Mouse (Mus musculus) kidney, embryonic 15.5 days (tissue): Measurements from ENCODE around the gene Grm6. TPM values are rescaled to one million over a fixed set of nuclear protein-coding genes. Genes with fewer than 3 reads are reported as not detected.
A peak's percentile ranks its signal among the peaks of the same experiment; 100 is the strongest.

Experiments used
- ATAC-seq: fragments of 200-750 bp; cut with Nextera tagmentation; replicated peaks from 2 replicates; pipeline ENCODE4 v1.8.0; 2017; ENCODE audit warnings: moderate TSS enrichment; ENCODE audit not compliant: low FRiP score
- H3K27ac ChIP-seq: fragments of 300-500 bp; sonication (generic); 2 replicates; pipeline ENCODE4 v1.5.1; 2015; ENCODE audit warnings: mild to moderate bottlenecking, inconsistent platforms
- H3K27me3 ChIP-seq: fragments of 300-500 bp; sonication (generic); 2 replicates; pipeline ENCODE4 v1.6.1; 2015; ENCODE audit warnings: inconsistent platforms
- H3K36me3 ChIP-seq: fragments of 300-500 bp; sonication (generic); 2 replicates; pipeline ENCODE4 v1.6.1; 2015; ENCODE audit warnings: inconsistent platforms
- H3K4me1 ChIP-seq: fragments of 300-500 bp; sonication (generic); 2 replicates; pipeline ENCODE4 v1.6.1; 2015; ENCODE audit warnings: inconsistent platforms
- H3K4me2 ChIP-seq: fragments of 300-500 bp; sonication (generic); 2 replicates; pipeline ENCODE4 v1.6.1; 2015; ENCODE audit warnings: moderate library complexity, mild to moderate bottlenecking, inconsistent platforms
- H3K4me3 ChIP-seq: fragments of 300-500 bp; sonication (generic); replicated peaks from 2 replicates; pipeline ENCODE4 v1.5.1; 2015; ENCODE audit warnings: mild to moderate bottlenecking, inconsistent platforms
- H3K9ac ChIP-seq: fragments of 300-500 bp; sonication (generic); 2 replicates; pipeline ENCODE4 v1.6.1; 2015; ENCODE audit warnings: mild to moderate bottlenecking, inconsistent platforms
- H3K9me3 ChIP-seq: fragments of 300-500 bp; sonication (generic); replicated peaks from 2 replicates; pipeline ENCODE4 v1.6.1; 2016; ENCODE audit warnings: inconsistent platforms
- WGBS: fragments of 180-500 bp; shearing (Covaris S2); methylation state at CpG from one replicate; pipeline ENCODE4 v1.1.7; 2015; ENCODE audit warnings: mixed read lengths; 5-methylcytosine and 5-hydroxymethylcytosine counted together
- polyA plus RNA-seq: library from polyadenylated mRNA; unstranded; fragments of >200 nt; fragmentation: Nextera tagmentation; extraction: Ambion mirVana; gene quantifications from 2 replicates; pipeline ENCODE4 v1.2.1, GENCODE M21; 2015

Grm6 gene
- polyA plus RNA-seq, 1 experiment from 2014 or later = not detected

- H3K27me3 ChIP-seq = no peaks in the 10 kb centered on the region
- H3K4me1 ChIP-seq = no peaks in the 10 kb centered on the region
- H3K4me2 ChIP-seq = no peak overlapping the region
- ATAC-seq = no peak
- no peak overlapping the region for H3K9ac ChIP-seq
- no peak overlapping the region for H3K27ac ChIP-seq
- H3K9me3 ChIP-seq = peaks cover 14% of the 10 kb centered on the region
- 89% methylated on average over 3 of the region's 3 CpGs for WGBS
- no peak overlapping the region for H3K4me3 ChIP-seq
- peaks cover 85% of the 10 kb centered on the region for H3K36me3 ChIP-seq
These were observed 28.2 kb downstream of the Grm6 start for GRCm38 (mm10) chr11:50878641-50879040.

- no peak overlapping the region for H3K4me3 ChIP-seq
- no peak overlapping the region for H3K27ac ChIP-seq
- H3K4me1 ChIP-seq = peaks cover 8% of the 10 kb centered on the region
- H3K4me2 ChIP-seq = no peak overlapping the region
- no peak overlapping the region for H3K9ac ChIP-seq
- H3K9me3 ChIP-seq = no peaks in the 10 kb centered on the region
- ATAC-seq = no peak
- WGBS = 83% methylated on average over 3 of the region's 3 CpGs
- no peaks in the 10 kb centered on the region for H3K27me3 ChIP-seq
- H3K36me3 ChIP-seq = peaks cover 54% of the 10 kb centered on the region
These were observed 33.3 kb downstream of the Grm6 start for GRCm38 (mm10) chr11:50883756-50884155.

- Histone ChIP-seq H3K9ac (peak overlapping the region; percentile 51), H3K27me3 (no peaks in the 10 kb centered on the region), H3K4me1 (peaks cover 8% of the 10 kb centered on the region), H3K27ac (no peak overlapping the region), H3K9me3 (no peaks in the 10 kb centered on the region), H3K4me2 (peak overlapping the region; percentile 79), H3K4me3 (peak overlapping the region; percentile 54), H3K36me3 (peaks cover 30% of the 10 kb centered on the region)
- WGBS = 36% methylated on average over 8 of the region's 8 CpGs
- ATAC-seq = 0 out of 2 replicates have a peak, but pooled peaks have one; percentile 10
These were observed 35.9 kb downstream of the Grm6 start for GRCm38 (mm10) chr11:50886231-50886932.

- H3K36me3 ChIP-seq = peaks cover 27% of the 10 kb centered on the region
- 6% methylated on average over 10 of the region's 10 CpGs for WGBS
- peak; percentile 46; the same call in 1 of the 2 replicates for ATAC-seq
- peaks cover 8% of the 10 kb centered on the region for H3K4me1 ChIP-seq
- no peaks in the 10 kb centered on the region for H3K27me3 ChIP-seq
- H3K9me3 ChIP-seq = no peaks in the 10 kb centered on the region
- H3K27ac ChIP-seq = peak overlapping the region; percentile 79
- peak overlapping the region; percentile 54 for H3K4me3 ChIP-seq
- H3K9ac ChIP-seq = peak overlapping the region; percentile 51
- peak overlapping the region; percentile 79 for H3K4me2 ChIP-seq
These were observed 36.4 kb downstream of the Grm6 start for GRCm38 (mm10) chr11:50886933-50887293.

- Histone ChIP-seq H3K9me3 (no peaks in the 10 kb centered on the region), H3K27ac (peak within 1 kb of the TSS; percentile 79), H3K27me3 (no peaks in the 10 kb centered on the region), H3K4me1 (peaks cover 8% of the 10 kb centered on the region), H3K36me3 (peaks cover 21% of the 10 kb centered on the region), H3K9ac (peak within 1 kb of the TSS; percentile 51), H3K4me3 (peak within 1 kb of the TSS; percentile 54), H3K4me2 (peak within 1 kb of the TSS; percentile 79)
- ATAC-seq = peak; percentile 96
- WGBS = 6% methylated on average over 26 of the region's 26 CpGs
These were observed 37.1 kb downstream of the Grm6 start, which contains the start of gene Zfp454 for GRCm38 (mm10) chr11:50887390-50888128. Gene Zfp454 (minus strand): TSS chr11:50887651.

- H3K4me2 ChIP-seq = no peak overlapping the region
- no peaks in the 10 kb centered on the region for H3K36me3 ChIP-seq
- no peaks in the 10 kb centered on the region for H3K27me3 ChIP-seq
- no peak overlapping the region for H3K9ac ChIP-seq
- H3K9me3 ChIP-seq = peaks cover 18% of the 10 kb centered on the region
- H3K27ac ChIP-seq = no peak overlapping the region
- H3K4me3 ChIP-seq = no peak overlapping the region
- 52% methylated on average over 2 of the region's 2 CpGs for WGBS
- H3K4me1 ChIP-seq = no peaks in the 10 kb centered on the region
- no peak for ATAC-seq
These were observed 42.0 kb downstream of the Grm6 start for GRCm38 (mm10) chr11:50892441-50892840.

GRCm38 (mm10) chr11:50897359-50897758, 46.9 kb downstream of the Grm6 start:
- H3K4me1 ChIP-seq = no peaks in the 10 kb centered on the region
- peaks cover 56% of the 10 kb centered on the region for H3K9me3 ChIP-seq
- peaks cover 41% of the 10 kb centered on the region for H3K36me3 ChIP-seq
- H3K4me2 ChIP-seq = no peak overlapping the region
- no peak overlapping the region for H3K9ac ChIP-seq
- WGBS = 80% methylated on average over 1 of the region's 1 CpGs
- no peaks in the 10 kb centered on the region for H3K27me3 ChIP-seq
- no peak overlapping the region for H3K4me3 ChIP-seq
- no peak for ATAC-seq
- no peak overlapping the region for H3K27ac ChIP-seq

- peaks cover 90% of the 10 kb centered on the region for H3K36me3 ChIP-seq
- H3K27me3 ChIP-seq = no peaks in the 10 kb centered on the region
- no peaks in the 10 kb centered on the region for H3K4me1 ChIP-seq
- peaks cover 22% of the 10 kb centered on the region for H3K9me3 ChIP-seq
- WGBS = 86% methylated on average over 5 of the region's 5 CpGs
- no peak overlapping the region for H3K27ac ChIP-seq
- ATAC-seq = no peak
- no peak overlapping the region for H3K9ac ChIP-seq
- no peak overlapping the region for H3K4me3 ChIP-seq
- no peak overlapping the region for H3K4me2 ChIP-seq
These were observed 57.7 kb downstream of the Grm6 start for GRCm38 (mm10) chr11:50908136-50908535.

- Histone ChIP-seq H3K27ac (no peak overlapping the region), H3K9ac (no peak overlapping the region), H3K9me3 (peaks cover 5% of the 10 kb centered on the region; the same call in 1 of the 2 replicates), H3K36me3 (peaks cover 54% of the 10 kb centered on the region), H3K4me1 (0 out of 2 replicates have a peak, but pooled peaks cover 5% of the 10 kb centered on the region), H3K4me2 (no peak overlapping the region), H3K4me3 (no peak overlapping the region), H3K27me3 (no peaks in the 10 kb centered on the region)
- WGBS = 78% methylated on average over 1 of the region's 1 CpGs
- no peak for ATAC-seq
These were observed 62.8 kb downstream of the Grm6 start for GRCm38 (mm10) chr11:50913301-50913700.

- peaks cover 5% of the 10 kb centered on the region; the same call in 1 of the 2 replicates for H3K9me3 ChIP-seq
- no peak for ATAC-seq
- H3K4me2 ChIP-seq = no peak overlapping the region
- H3K27me3 ChIP-seq = no peaks in the 10 kb centered on the region
- WGBS = 91% methylated on average over 3 of the region's 3 CpGs
- 0 out of 2 replicates have a peak, but pooled peaks cover 5% of the 10 kb centered on the region for H3K4me1 ChIP-seq
- no peak overlapping the region for H3K9ac ChIP-seq
- peaks cover 43% of the 10 kb centered on the region for H3K36me3 ChIP-seq
- no peak overlapping the region for H3K27ac ChIP-seq
- H3K4me3 ChIP-seq = no peak overlapping the region
These were observed 64.0 kb downstream of the Grm6 start for GRCm38 (mm10) chr11:50914461-50914860.
